Mouse (Mus musculus) liver, embryonic 14.5 days (tissue): ENCODE measurements around the gene Palld.

Experiments
- CTCF ChIP-seq: IDR thresholded peaks from 2 replicates; pipeline ENCODE4 v1.5.1; 2016; ENCODE audit warnings: antibody characterized with exemption, low read depth, control low read depth
- EP300 ChIP-seq: IDR thresholded peaks from 2 replicates; pipeline ENCODE4 v1.6.1; 2016; ENCODE audit warnings: antibody characterized with exemption, low read depth

DNA sequence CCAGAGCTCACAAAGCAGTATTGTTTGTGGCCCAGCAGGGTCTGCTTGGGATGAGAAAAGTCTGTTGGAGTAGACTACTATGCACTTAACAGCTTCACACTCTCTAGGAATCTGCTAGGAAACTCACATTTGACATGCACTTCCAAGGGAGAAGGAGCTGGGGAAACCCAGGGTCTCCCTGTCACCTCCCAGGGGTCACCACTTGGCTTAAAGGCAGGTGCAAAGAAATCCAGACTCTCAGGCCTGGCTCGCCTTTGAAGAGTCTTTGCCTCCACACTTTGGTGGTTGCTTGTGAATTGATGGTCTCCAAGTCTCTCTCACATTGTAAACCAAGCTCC, 272.9 kb downstream of the Palld start:
- TF ChIP-seq CTCF (no peak), EP300 (no peak)
